Mouse (Mus musculus) frontal cortex, adult 2 months (tissue): ENCODE measurements around the gene Bex2. TPM values are rescaled to one million over a fixed set of nuclear protein-coding genes. Genes with fewer than 3 reads are reported as not detected.

Experiments used
- DNase-seq, 2 experiments: peaks; one replicate each; pipeline ENCODE4 v3.0.0; 2022; ENCODE audit warnings: low spot score in 1 of 2; ENCODE audit errors: extremely low spot score in 1 of 2
- polyA plus RNA-seq: library from polyadenylated mRNA; depleted of rRNA; stranded (reverse); fragments of >200 nt; gene quantifications from 2 replicates; pipeline ENCODE4 v1.2.3, GENCODE M21; 2012; rRNA removed

Bex2 gene
- 425 and 460 TPM in 2 replicates for polyA plus RNA-seq

DNA sequence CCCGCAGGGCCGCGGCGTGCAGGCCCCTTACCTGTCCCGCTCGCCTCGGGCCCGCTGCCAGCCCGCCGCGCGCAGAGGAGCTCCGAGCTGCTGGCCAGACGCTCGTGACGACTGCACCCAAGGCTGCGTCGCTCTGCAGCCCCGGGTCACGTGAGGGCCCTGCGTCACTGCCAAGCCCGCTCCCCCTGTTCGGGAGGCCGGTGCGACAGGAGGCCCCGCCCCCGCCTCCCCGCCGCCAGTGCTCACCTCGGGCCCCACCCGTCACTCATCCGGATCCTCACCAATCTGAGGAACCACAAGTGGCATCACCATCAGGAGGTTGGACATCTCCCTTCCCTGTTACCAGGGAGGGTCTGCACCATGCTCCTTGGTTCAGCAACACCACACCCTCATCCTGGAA, at the start of gene Bex2:
Bex2 (minus strand) TSS at position 217 of the 400 bp plus-strand sequence.
- DNase-seq: peak; percentile 2 to 22

DNA sequence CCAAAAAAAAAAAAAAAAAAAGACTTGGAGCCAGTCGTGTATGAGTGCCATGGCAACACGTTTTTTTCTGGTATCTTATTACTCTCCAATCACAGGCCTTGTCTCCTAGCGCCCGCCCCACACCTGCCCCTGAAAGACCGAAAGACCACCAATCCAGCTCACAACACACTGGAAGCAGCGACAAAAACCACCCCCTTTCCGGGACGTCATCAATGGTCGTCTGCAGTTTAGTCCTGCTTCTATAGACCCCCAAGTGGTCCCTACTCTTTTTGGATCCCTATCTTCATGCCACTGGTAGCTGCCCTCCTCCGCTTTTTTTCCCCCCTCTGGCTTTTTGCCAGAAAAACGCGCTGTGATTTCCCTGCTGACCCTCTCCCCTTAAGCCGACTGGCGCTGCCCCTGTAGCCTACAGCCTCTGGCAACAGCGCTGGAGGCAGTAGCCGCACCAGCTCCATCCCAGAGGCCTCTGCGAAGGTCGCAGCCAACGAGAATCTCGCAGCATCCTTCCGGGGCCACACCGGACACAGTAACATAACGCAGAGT, 47.5 kb upstream of the Bex2 start:
- peak; percentile 75 for DNase-seq

- DNase-seq: no peak
Measured at GRCm38 (mm10) chrX:136115015-136115414, 47.0 kb upstream of the Bex2 start.

GRCm38 (mm10) chrX:136107942-136108341, 39.9 kb upstream of the Bex2 start:
- DNase-seq: peak; percentile 31 to 83

DNA sequence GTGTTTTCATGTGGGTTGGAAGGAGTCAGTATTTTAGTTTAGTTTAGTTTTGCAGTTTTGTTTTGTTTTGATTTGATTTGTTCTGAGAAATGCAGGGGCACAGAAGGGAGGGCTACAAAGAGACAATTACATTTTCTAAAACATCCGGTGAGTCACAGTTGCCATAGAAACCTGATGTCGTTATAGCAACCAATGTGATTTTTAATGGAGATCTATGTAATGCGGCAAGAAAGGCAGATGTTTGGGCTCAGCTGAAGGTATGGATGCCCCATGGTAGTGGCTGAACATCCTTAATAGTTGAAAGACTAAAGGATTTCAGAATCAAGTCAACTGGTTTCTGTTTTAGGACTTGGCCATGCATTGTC, 36.7 kb upstream of the Bex2 start:
- no peak for DNase-seq

GRCm38 (mm10) chrX:136104046-136104723, 36.1 kb upstream of the Bex2 start:
- peak in 1 of 2 experiments; percentile 36 for DNase-seq

- peak; percentile 4 to 34 for DNase-seq
Measured at GRCm38 (mm10) chrX:136094421-136094820, 26.4 kb upstream of the Bex2 start.

GRCm38 (mm10) chrX:136092497-136093279, 24.7 kb upstream of the Bex2 start:
- DNase-seq: no peak

- no peak for DNase-seq
Measured at GRCm38 (mm10) chrX:136085155-136085554, 17.1 kb upstream of the Bex2 start, which contains the start of gene Nxf3. Gene Nxf3 (minus strand): TSS chrX:136085255.

GRCm38 (mm10) chrX:136067201-136067991, 640 bp downstream of the Bex2 start:
- DNase-seq: peak in 1 of 2 experiments; percentile 12

GRCm38 (mm10) chrX:136060698-136061097, 7.3 kb downstream of the Bex2 start:
- no peak for DNase-seq

DNA sequence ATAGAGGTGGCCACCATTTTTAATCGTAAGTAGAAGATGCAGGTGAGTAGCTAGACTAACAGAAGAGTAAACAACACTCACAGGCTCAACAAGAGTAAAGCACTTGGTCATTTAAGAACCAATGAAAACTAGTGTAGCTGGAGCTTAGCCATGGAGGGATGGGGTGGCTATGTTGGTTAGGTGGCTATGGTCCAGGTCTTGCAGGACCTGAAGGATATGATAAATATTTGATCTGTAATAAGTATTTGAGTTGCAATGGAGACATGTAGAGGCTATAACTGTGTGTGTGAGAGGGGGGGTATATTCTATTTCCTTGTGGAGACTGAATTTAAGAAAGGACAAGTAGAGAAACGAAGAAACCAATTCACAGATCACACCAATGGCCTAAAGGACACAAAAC, 16.8 kb downstream of the Bex2 start:
- DNase-seq: no peak

GRCm38 (mm10) chrX:136047528-136047927, 20.5 kb downstream of the Bex2 start:
- peak; percentile 49 to 84 for DNase-seq

DNA sequence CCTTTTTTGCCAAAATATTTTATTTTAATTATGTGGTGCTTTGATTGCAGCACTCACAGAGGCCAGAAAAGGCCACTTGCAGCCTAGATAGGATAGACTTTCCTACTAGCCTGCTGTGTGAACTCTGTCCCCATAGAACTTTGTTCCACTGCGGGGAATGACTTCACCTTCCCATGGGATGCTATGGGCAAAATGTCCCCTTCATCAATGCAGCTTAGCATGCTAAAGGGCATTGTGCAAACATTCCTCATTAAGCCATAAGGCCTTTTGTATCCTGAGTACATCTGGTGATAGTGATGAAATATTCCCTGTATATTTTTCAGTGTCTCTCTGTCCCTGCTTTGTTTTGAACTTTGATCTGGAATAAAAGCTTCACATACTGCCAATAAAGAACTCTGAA, 24.3 kb downstream of the Bex2 start:
- no peak for DNase-seq

DNA sequence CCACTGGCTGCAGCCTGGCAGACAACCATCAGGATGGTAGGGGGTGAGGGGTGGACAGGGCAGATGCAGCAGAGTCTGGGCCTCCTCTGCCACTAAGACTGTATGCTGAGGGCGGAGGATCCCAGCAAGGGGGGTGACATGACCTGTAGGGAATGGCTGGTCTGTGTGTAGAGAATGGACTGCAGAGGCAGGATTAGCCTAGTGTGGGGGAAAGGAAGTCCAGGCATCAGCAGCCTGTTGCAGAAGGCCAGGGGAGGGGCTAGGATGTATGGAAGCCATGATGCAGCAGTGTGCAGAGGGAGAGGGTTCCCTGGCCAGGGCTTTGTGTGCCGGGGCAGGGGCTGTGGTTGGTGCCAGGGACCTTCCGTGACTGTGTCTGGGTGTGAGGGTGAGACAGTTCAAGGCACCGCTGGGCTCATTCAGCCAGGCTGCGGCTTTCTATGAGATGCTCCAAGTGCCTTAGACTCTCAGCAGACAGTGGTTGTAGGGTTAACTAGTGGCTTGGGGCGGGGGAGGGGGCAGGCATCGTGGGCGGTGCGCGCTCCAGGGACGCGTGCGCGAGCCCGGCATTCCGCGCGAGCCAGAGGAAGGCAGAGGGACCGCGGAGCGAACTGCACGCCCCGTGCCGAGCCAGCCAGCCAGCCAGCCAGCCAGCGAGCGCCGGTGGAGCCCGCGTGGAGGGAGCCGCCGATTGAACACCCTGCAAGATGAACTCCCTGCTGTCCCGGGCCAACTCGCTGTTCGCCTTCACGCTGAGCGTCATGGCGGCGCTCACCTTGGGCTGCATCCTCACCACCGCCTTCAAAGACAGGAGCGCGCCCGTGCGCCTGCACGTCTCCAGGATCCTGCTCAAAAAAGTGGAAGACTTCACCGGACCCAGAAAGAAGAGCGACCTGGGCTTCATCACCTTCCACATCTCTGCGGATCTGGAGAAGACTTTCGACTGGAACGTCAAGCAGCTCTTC, 35.0 kb downstream of the Bex2 start, which contains the start of gene Arxes1:
Arxes1 (plus strand) TSS at position 569 of the 965 bp plus-strand sequence.
- DNase-seq: peak in 1 of 2 experiments; percentile 31

DNA sequence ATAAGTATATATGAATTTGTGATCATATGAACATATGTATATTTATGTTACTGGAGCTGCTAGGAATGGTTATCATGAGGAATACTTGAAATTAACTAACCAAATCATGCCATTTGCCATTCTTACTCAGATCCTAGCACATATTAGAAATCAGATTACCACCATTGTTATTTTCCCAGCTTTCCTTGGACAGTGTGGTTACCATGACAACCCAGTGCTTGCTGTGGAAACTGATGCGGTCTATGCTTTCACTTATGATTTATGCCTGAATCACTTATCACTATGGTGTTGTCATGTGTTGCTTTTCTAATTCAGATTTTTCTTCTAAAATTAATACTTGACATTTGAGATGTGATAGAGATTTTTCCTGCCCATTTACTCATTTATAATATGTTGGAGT, 37.7 kb downstream of the Bex2 start:
- peak in 1 of 2 experiments; percentile 4 for DNase-seq
